8 mouse cellular contexts compared by ENCODE assay signal in genomic region chr11:115612410-115613137, GRCm38 (mm10). TPM values are rescaled to one million over a fixed set of nuclear protein-coding genes. Genes with fewer than 3 reads are reported as not detected.
A peak's percentile ranks its signal among the peaks of the same experiment; 100 is the strongest.
DNase-seq lines count a peak whose midpoint lies in the region; ATAC-seq and TF ChIP-seq lines count a peak whose summit lies in the region.

TSS of gene Mif4gd (minus strand) at chr11:115612969.

- H3K4me2 ChIP-seq in limb, embryonic 13.5 days (replicated peaks), result peak within 1 kb of the TSS; percentile 81
- H3K4me2 ChIP-seq in midbrain, embryonic 15.5 days, result peak within 1 kb of the TSS; percentile 97

- H3K27me3 ChIP-seq in limb, embryonic 13.5 days, result no peaks in the 10 kb centered on the region
- peaks cover 20% of the 10 kb centered on the region; the same call in 1 of the 2 replicates for H3K27me3 ChIP-seq in midbrain, embryonic 15.5 days (replicated peaks)

- peak; percentile 99 for DNase-seq in B cell, adult 2 months
- peak; percentile 90 to 93 for DNase-seq in heart, adult 9 months (ENCODE audit: low spot score in 2 of 2)
- peak; percentile 98 for DNase-seq in kidney, adult 9 months
- DNase-seq in spleen, adult 18-20 months, result peak; percentile 97 to 99

- peak within 1 kb of the TSS; percentile 70 for H3K9ac ChIP-seq in limb, embryonic 13.5 days
- H3K9ac ChIP-seq in midbrain, embryonic 15.5 days, result peak within 1 kb of the TSS; percentile 59

- peak; percentile 18; the same call in 1 of the 2 replicates for TF ChIP-seq CTCF in bone marrow macrophage, adult 2 months (IDR thresholded peaks at IDR 0.05; ENCODE audit: low read depth, low read length)
- no peak for TF ChIP-seq CTCF in embryonic fibroblast, embryonic 13.5 days (IDR thresholded peaks at IDR 0.05; ENCODE audit: borderline replicate concordance, insufficient read depth, low read length)

- WGBS in limb, embryonic 13.5 days, result under 1% methylated on average over 53 of the region's 80 CpGs
- under 1% methylated on average over 77 of the region's 80 CpGs for WGBS in midbrain, embryonic 15.5 days

- H3K4me3 ChIP-seq in bone marrow macrophage, adult 2 months (ENCODE audit: insufficient read depth, low read length), result peak within 1 kb of the TSS; percentile 98
- peak within 1 kb of the TSS; percentile 84 for H3K4me3 ChIP-seq in embryonic fibroblast, embryonic 13.5 days (ENCODE audit: insufficient read depth, low read length)
- H3K4me3 ChIP-seq in limb, embryonic 13.5 days, result peak within 1 kb of the TSS; percentile 63
- H3K4me3 ChIP-seq in midbrain, embryonic 15.5 days, result peak within 1 kb of the TSS; percentile 76

- H3K9me3 ChIP-seq in limb, embryonic 13.5 days, result no peaks in the 10 kb centered on the region
- no peaks in the 10 kb centered on the region for H3K9me3 ChIP-seq in midbrain, embryonic 15.5 days

- H3K4me1 ChIP-seq in bone marrow macrophage, adult 2 months (ENCODE audit: control insufficient read depth, insufficient read depth, low read length), result peaks cover 26% of the 10 kb centered on the region
- no peaks in the 10 kb centered on the region for H3K4me1 ChIP-seq in embryonic fibroblast, embryonic 13.5 days (ENCODE audit: control insufficient read depth, insufficient read depth, low read length)
- H3K4me1 ChIP-seq in limb, embryonic 13.5 days, result peaks cover 18% of the 10 kb centered on the region
- H3K4me1 ChIP-seq in midbrain, embryonic 15.5 days, result peaks cover 17% of the 10 kb centered on the region

- H3K36me3 ChIP-seq in limb, embryonic 13.5 days, result peaks cover 51% of the 10 kb centered on the region
- H3K36me3 ChIP-seq in midbrain, embryonic 15.5 days (replicated peaks), result peaks cover 22% of the 10 kb centered on the region

- ATAC-seq in limb, embryonic 13.5 days (ENCODE audit: low FRiP score, low read depth), result peak; percentile 82
- peak; percentile 83 for ATAC-seq in midbrain, embryonic 15.5 days (replicated peaks)

- H3K27ac ChIP-seq in bone marrow macrophage, adult 2 months (ENCODE audit: insufficient read depth, low read depth, low read length), result peak within 1 kb of the TSS; percentile 93
- H3K27ac ChIP-seq in embryonic fibroblast, embryonic 13.5 days (ENCODE audit: insufficient read depth, low read length), result peak within 1 kb of the TSS; percentile 88
- H3K27ac ChIP-seq in limb, embryonic 13.5 days, result peak within 1 kb of the TSS; percentile 86
- peak within 1 kb of the TSS; percentile 76 for H3K27ac ChIP-seq in midbrain, embryonic 15.5 days

- TF ChIP-seq POLR2A in bone marrow macrophage, adult 2 months (IDR thresholded peaks at IDR 0.05; ENCODE audit: borderline replicate concordance, low read depth, low read length), result no peak
- peak; percentile 74 for TF ChIP-seq POLR2A in embryonic fibroblast, embryonic 13.5 days (IDR thresholded peaks at IDR 0.05; ENCODE audit: low read depth, low read length)

RNA-seq across cellular contexts. Expression of gene Mif4gd, which starts in this region (rescaled TPM):
- polyA plus RNA-seq in bone marrow macrophage, adult 2 months (2012; ENCODE audit: insufficient read depth, insufficient read length, missing spikeins), result 90.6 and 96.3 TPM in 2 replicates
- polyA plus RNA-seq in embryonic fibroblast, embryonic 13.5 days (2011; ENCODE audit: insufficient read length, low read depth, missing spikeins), result 22.3 and 26.6 TPM in 2 replicates
- polyA plus RNA-seq in limb, embryonic 13.5 days (2015; fragmentation: Nextera tagmentation; extraction: Ambion mirVana), result 18.8 and 19.8 TPM in 2 replicates
- polyA plus RNA-seq in midbrain, embryonic 15.5 days (2015; fragmentation: Nextera tagmentation; extraction: Ambion mirVana), result 11.2 and 12.9 TPM in 2 replicates

Comparison
In these comparisons a context has a peak if more than half of its experiments do, and no peak if none do; other contexts are left out.
1. Peak in every context shown above with its lines: DNase-seq, ATAC-seq, H3K4me3 ChIP-seq and H3K27ac ChIP-seq.